Mouse (Mus musculus) liver, postnatal 0 days (tissue): ENCODE measurements around the gene Wdr18. TPM values are rescaled to one million over a fixed set of nuclear protein-coding genes. Genes with fewer than 3 reads are reported as not detected.

ENCODE experiments used
- ATAC-seq: fragments of 200-750 bp; cut with Nextera tagmentation; 2 replicates; pipeline ENCODE4 v1.8.0; 2017; ENCODE audit warnings: mild to moderate bottlenecking, moderate library complexity
- DNase-seq: peaks from one replicate; pipeline ENCODE4 v3.0.0-alpha.2; 2016
- H3K27ac ChIP-seq: fragments of 300-500 bp; sonication (generic); 2 replicates; pipeline ENCODE4 v1.5.1; 2014; ENCODE audit warnings: antibody characterized with exemption, moderate library complexity, mild to moderate bottlenecking, low read depth
- H3K27me3 ChIP-seq: fragments of 300-500 bp; sonication (generic); 2 replicates; pipeline ENCODE4 v1.6.1; 2014; ENCODE audit warnings: low read length, control low read depth, mixed read lengths; ENCODE audit not compliant: insufficient read depth
- H3K36me3 ChIP-seq: fragments of 300-500 bp; sonication (generic); replicated peaks from 2 replicates; pipeline ENCODE4 v1.6.1; 2014; ENCODE audit warnings: mild to moderate bottlenecking, control low read depth, low read length, moderate library complexity, mixed read lengths; ENCODE audit not compliant: insufficient read depth
- H3K4me1 ChIP-seq: fragments of 300-500 bp; sonication (generic); 2 replicates; pipeline ENCODE4 v1.6.1; 2014; ENCODE audit warnings: antibody characterized with exemption, mild to moderate bottlenecking, control low read depth; ENCODE audit not compliant: insufficient read depth
- H3K4me2 ChIP-seq: fragments of 300-500 bp; sonication (generic); 2 replicates; pipeline ENCODE4 v1.6.1; 2014; ENCODE audit warnings: low read depth, mild to moderate bottlenecking, low read length, moderate library complexity, mixed read lengths
- H3K4me3 ChIP-seq: fragments of 300-500 bp; sonication (generic); 2 replicates; pipeline ENCODE4 v1.5.1; 2014; ENCODE audit warnings: low read depth, low read length
- H3K9ac ChIP-seq: fragments of 300-500 bp; sonication (generic); replicated peaks from 2 replicates; pipeline ENCODE4 v1.6.1; 2014; ENCODE audit warnings: mild to moderate bottlenecking, moderate library complexity
- H3K9me3 ChIP-seq: fragments of 300-500 bp; sonication (generic); 2 replicates; pipeline ENCODE4 v1.6.1; 2016; ENCODE audit warnings: mild to moderate bottlenecking, control low read depth, low read length, mixed read lengths
- CTCF ChIP-seq: sonication (generic); IDR thresholded peaks from 2 replicates; pipeline ENCODE4 v1.5.1; 2016; ENCODE audit warnings: antibody characterized with exemption, low read depth
- EP300 ChIP-seq: IDR thresholded peaks from 2 replicates; pipeline ENCODE4 v1.6.1; 2016; ENCODE audit warnings: antibody characterized with exemption, low read depth, mild to moderate bottlenecking
- WGBS: fragments of 180-500 bp; shearing (Covaris S2); extraction: QIAGEN DNeasy Blood & Tissue Kit; methylation state at CpG from one replicate; pipeline ENCODE4 v1.1.7; 2014; ENCODE audit not compliant: insufficient replicate concordance; 5-methylcytosine and 5-hydroxymethylcytosine counted together
- polyA plus RNA-seq: library from polyadenylated mRNA; unstranded; fragments of >200 nt; fragmentation: Nextera tagmentation; extraction: Ambion mirVana; gene quantifications from 2 replicates; pipeline ENCODE4 v1.2.1, GENCODE M21; 2015

Gene Wdr18
- polyA plus RNA-seq, 1 experiment from 2014 or later, result 40.7 TPM

DNA sequence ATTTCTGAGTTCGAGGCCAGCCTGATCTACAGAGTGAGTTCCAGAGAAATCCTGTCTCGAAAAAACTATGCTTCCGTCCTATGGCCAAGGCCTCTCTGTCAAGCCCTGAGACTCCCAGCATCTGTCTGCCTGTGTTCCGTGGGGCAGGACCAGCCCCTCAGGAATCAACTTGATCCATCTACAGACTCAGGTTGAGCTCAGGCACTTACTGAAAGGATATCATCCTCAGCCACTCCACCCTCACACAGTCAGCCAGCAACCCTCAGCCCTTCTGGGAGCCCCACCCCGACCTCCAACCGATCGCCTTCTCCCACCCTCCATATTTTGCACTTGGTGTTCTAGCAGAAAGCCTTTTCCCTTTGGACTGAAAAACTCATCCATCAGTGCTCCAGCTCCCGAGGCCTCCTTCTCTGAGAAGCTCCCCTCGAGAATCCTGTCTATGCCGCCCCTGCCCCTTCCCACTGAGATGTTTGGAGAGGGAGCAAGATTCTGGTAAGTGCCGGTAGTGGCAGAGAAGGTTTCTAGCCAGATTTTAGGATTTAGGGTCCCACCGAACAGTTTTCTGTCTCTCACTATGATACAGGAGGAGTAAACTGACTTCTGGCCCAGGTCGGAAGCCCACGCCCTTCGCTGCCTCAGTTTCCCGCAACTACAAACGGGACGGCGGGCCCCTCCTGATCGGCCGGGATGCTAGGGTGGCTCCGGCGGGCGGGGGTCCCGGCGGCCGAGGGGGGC is 28.0 kb downstream of the Wdr18 start:
- ATAC-seq (no peak), DNase-seq (no peak)
- 15% methylated on average over 27 of the region's 27 CpGs for WGBS
- TF ChIP-seq EP300 (no peak), CTCF (no peak)
- Histone ChIP-seq H3K9ac (peak overlapping the region; percentile 73), H3K4me2 (peak overlapping the region; percentile 78), H3K4me3 (peak overlapping the region; percentile 63), H3K9me3 (no peaks in the 10 kb centered on the region), H3K36me3 (peaks cover 12% of the 10 kb centered on the region), H3K27ac (peak overlapping the region; percentile 78), H3K4me1 (peaks cover 37% of the 10 kb centered on the region), H3K27me3 (peaks cover 14% of the 10 kb centered on the region)

DNA sequence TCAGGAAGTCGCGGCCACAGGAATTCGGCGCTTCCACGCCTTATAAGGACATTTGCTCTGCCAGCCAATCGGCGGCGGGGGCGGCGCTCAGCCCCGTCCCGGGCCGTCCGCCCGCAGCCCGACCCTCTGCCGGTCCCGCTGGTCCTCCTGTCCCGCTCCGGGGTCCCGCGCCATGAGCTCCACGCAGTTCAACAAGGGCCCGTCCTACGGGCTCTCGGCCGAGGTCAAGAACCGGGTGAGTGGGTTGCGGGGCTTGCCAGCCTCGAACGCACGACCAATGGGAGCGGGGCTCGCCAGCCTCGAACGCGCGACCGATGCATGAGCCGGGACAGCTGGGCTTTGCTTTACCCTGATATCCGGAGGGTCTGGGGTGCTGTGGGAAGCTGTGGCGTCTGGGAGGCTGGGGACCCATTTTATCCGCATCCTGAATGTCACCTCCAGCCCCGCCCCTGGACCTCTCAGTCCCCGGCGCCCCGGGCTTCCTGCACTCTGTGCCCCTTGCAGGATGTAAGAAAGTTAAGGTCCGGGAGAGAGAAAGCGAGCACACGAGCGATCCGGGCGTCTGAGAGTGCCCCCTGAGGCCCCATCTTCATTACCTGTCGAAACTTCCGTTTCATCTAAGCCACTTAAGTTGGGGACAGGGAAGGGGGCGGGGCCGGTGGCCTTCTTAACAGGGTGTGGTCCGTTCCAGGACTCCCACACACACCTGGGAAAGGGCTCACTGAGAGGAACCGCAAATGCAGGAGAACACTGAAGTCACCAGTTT is 28.7 kb downstream of the Wdr18 start, which contains the start of gene Cnn2:
Cnn2 (plus strand) TSS at position 79 of the 766 bp plus-strand sequence.
- TF ChIP-seq EP300 (no peak), CTCF (no peak)
- Histone ChIP-seq H3K36me3 (peaks cover 12% of the 10 kb centered on the region), H3K27me3 (peaks cover 14% of the 10 kb centered on the region), H3K27ac (peak within 1 kb of the TSS; percentile 88), H3K4me1 (peaks cover 31% of the 10 kb centered on the region), H3K4me3 (peak within 1 kb of the TSS; percentile 63), H3K4me2 (peak within 1 kb of the TSS; percentile 78), H3K9me3 (no peaks in the 10 kb centered on the region), H3K9ac (peak within 1 kb of the TSS; percentile 73)
- under 1% methylated on average over 59 of the region's 59 CpGs for WGBS
- ATAC-seq (no peak), DNase-seq (peak; percentile 50)

DNA sequence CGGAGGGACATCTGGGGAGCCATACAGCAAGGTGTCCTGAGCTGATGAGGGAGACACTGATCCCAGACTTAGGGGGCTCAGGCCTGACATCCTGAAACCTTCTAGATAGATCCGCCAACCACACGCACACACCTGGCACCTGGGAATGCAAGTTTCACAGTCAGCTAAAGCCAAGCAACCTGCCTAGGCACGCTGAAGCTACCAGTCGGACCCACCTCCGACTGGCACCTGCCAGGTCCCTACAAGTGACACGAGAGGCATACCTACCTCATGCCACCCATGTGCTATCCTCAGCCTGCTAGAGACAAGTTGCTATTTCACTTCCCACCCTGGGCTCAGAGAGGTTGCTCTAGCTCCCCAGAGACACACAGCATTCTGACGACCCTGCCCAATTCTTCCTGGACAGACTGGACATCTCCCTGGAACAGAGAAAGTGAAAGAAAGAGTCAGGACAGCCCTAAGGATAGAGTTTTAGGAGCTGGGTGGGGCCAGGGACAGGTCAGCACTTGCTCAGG is 29.4 kb downstream of the Wdr18 start:
- Histone ChIP-seq H3K9ac (peak overlapping the region; percentile 73), H3K4me3 (peak overlapping the region; percentile 63), H3K27ac (peak overlapping the region; percentile 78), H3K27me3 (peaks cover 14% of the 10 kb centered on the region), H3K9me3 (no peaks in the 10 kb centered on the region), H3K36me3 (peaks cover 12% of the 10 kb centered on the region), H3K4me2 (peak overlapping the region; percentile 78), H3K4me1 (peaks cover 33% of the 10 kb centered on the region)
- 49% methylated on average over 8 of the region's 8 CpGs for WGBS
- DNase-seq, result no peak
- no peak for ATAC-seq
- TF ChIP-seq CTCF (no peak), EP300 (no peak)

DNA sequence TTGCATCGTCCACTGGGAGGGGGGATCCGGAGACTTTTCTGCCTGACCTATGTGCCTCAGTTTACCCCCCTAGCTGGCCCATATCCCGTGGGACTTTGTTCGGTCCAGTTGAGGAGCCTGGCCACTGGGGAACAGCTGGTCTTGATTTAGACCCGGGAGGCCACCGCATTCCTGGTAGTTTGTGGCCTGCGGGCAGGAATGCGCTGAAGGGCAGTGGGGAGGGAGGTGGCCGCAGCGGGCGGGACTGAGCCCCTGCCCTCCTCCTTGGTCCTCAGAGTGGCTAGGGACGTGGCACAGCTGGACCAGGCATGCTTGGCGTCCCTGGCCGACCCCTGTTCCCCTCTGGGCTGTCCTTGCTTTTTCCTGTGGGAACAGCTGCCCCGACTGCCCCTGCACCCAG is 29.9 kb downstream of the Wdr18 start:
- peaks cover 38% of the 10 kb centered on the region for H3K4me1 ChIP-seq
- no peak for DNase-seq
- ATAC-seq, result no peak
- peak overlapping the region; percentile 48; the same call in 1 of the 2 replicates for H3K27ac ChIP-seq
- WGBS, result 58% methylated on average over 15 of the region's 15 CpGs
- peak overlapping the region; percentile 78 for H3K4me2 ChIP-seq
- H3K36me3 ChIP-seq, result peaks cover 12% of the 10 kb centered on the region
- peak overlapping the region; percentile 63 for H3K4me3 ChIP-seq
- H3K9me3 ChIP-seq, result no peaks in the 10 kb centered on the region
- H3K9ac ChIP-seq, result peak overlapping the region; percentile 38; the same call in 1 of the 2 replicates
- peaks cover 14% of the 10 kb centered on the region for H3K27me3 ChIP-seq
- TF ChIP-seq EP300 (no peak), CTCF (no peak)

DNA sequence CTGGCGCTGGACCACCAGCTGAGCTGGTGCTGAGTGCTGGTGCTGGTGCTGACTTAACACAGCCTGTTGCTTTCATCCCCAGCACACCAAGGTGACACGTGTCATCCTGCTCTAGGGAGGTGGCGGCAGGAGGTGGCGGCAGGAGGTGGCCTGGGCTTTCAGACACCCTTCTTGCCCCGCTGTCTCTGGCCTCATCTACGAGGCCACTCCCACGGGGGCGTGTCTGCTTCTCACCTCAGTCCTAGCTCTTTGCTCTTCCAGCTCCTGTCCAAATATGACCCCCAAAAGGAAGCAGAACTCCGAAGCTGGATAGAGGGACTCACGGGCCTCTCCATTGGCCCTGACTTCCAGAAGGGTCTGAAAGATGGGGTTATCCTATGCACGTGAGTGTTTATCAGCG is 31.1 kb downstream of the Wdr18 start:
- no peak overlapping the region for H3K4me3 ChIP-seq
- ATAC-seq, result no peak

DNA sequence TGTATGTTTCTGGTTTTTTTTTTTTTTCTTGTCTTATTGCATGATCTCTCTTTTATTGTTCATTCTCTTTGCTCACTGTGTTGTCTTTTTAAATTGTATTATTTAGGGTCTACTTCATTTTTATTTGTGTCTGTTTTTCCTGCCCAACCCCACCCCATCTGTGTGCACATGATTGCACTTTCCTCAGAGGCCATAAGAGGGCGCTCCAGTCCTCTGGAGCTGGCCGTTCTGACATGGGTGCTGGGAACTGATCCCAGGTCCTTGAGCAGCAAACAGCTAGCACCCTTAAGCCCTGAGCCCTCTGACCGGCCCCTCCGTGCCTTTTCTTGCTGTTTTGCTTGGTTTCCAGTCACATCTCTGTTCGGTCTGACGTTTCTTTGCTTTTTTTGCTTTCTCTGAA is 31.6 kb downstream of the Wdr18 start:
- no peaks in the 10 kb centered on the region for H3K9me3 ChIP-seq
- no peak for ATAC-seq
- peaks cover 14% of the 10 kb centered on the region for H3K27me3 ChIP-seq
- no peak for DNase-seq
- WGBS, result 88% methylated on average over 6 of the region's 6 CpGs
- H3K4me1 ChIP-seq, result peaks cover 34% of the 10 kb centered on the region
- peaks cover 12% of the 10 kb centered on the region for H3K36me3 ChIP-seq
- H3K9ac ChIP-seq, result no peak overlapping the region
- H3K27ac ChIP-seq, result no peak overlapping the region
- H3K4me3 ChIP-seq, result no peak overlapping the region
- H3K4me2 ChIP-seq, result 0 out of 2 replicates have a peak overlapping the region, but pooled peaks have one; percentile 9
- TF ChIP-seq CTCF, result peak; percentile 47
- no peak for TF ChIP-seq EP300

More for the DNA sequence above, 31.1 kb downstream of the Wdr18 start:
- TF ChIP-seq CTCF, result no peak
- TF ChIP-seq EP300, result no peak
- no peak overlapping the region for H3K9ac ChIP-seq
- peaks cover 12% of the 10 kb centered on the region for H3K36me3 ChIP-seq
- DNase-seq, result no peak
- WGBS, result 69% methylated on average over 12 of the region's 12 CpGs
- H3K27me3 ChIP-seq, result peaks cover 14% of the 10 kb centered on the region
- H3K27ac ChIP-seq, result no peak overlapping the region
- no peaks in the 10 kb centered on the region for H3K9me3 ChIP-seq
- peaks cover 39% of the 10 kb centered on the region for H3K4me1 ChIP-seq
- H3K4me2 ChIP-seq, result 0 out of 2 replicates have a peak overlapping the region, but pooled peaks have one; percentile 9
